Mouse (Mus musculus): ENCODE data around the gene Tex29. TPM values are rescaled to one million over a fixed set of nuclear protein-coding genes. Genes with fewer than 3 reads are reported as not detected.
"Not testable (repeated sequence)": the region's sequence is repeated elsewhere in the genome, so short reads cannot be mapped to it uniquely, and the experiment has no call there.

Tex29 gene
- polyA plus RNA-seq, 1 experiment from 2014 or later, result not detected

DNA sequence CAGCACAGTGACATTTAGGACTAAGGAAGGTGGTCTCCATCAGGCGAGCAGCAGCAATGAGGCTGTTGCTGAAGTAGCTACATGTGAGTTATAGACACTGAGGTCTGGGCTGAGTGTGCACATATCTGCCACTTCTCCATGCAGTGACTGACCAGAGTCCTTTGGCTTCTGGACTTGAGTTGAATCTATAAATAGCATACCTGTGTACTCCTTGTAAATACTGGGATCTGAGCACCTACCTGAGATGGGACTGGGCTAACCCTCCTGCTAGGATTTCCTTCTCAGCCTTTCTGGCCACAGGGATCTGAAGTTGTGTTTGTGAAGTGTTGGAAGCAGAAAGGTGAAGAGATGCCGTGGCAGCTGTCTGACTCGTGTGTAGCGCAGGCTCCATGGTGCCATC is 7.1 kb upstream of the Tex29 start:
- no peak for ATAC-seq (ENCODE audit: borderline replicate concordance, extremely low read depth, low FRiP score, low TSS enrichment)
- WGBS, result 89% methylated on average over 4 of the region's 4 CpGs
- H3K9me3 ChIP-seq, result no peaks in the 10 kb centered on the region
- no peaks in the 10 kb centered on the region for H3K27me3 ChIP-seq
- H3K9ac ChIP-seq, result no peak overlapping the region
- no peak overlapping the region for H3K4me3 ChIP-seq
- H3K36me3 ChIP-seq, result peaks cover 36% of the 10 kb centered on the region
- no peak overlapping the region for H3K4me2 ChIP-seq
- no peaks in the 10 kb centered on the region for H3K4me1 ChIP-seq
- no peak overlapping the region for H3K27ac ChIP-seq

DNA sequence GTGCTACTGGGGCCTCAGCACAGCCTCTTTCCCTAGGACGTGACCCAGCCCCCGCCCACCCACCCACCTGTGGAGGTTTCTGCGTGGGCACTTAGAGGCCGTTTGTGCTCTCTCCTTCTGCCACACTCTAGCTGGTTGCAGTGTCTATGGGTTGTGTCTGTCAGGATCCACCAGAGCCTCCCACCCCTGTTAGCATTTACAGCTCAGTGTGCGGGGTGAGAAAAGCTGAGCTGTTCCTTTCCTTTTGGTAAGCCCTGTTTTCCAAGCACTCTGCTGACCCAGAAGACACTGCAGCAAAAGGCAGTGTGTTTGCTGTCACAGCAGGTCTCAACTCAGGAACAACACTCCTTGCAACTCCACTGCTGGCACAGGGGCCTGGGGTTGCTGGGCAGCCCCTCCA is 6.1 kb upstream of the Tex29 start:
- Histone ChIP-seq H3K9me3 (no peaks in the 10 kb centered on the region), H3K36me3 (peaks cover 27% of the 10 kb centered on the region), H3K4me2 (no peak overlapping the region), H3K4me1 (no peaks in the 10 kb centered on the region), H3K9ac (no peak overlapping the region), H3K4me3 (no peak overlapping the region), H3K27ac (no peak overlapping the region), H3K27me3 (no peaks in the 10 kb centered on the region)
- ATAC-seq (ENCODE audit: borderline replicate concordance, extremely low read depth, low FRiP score, low TSS enrichment), result no peak
- WGBS, result 85% methylated on average over 5 of the region's 5 CpGs

DNA sequence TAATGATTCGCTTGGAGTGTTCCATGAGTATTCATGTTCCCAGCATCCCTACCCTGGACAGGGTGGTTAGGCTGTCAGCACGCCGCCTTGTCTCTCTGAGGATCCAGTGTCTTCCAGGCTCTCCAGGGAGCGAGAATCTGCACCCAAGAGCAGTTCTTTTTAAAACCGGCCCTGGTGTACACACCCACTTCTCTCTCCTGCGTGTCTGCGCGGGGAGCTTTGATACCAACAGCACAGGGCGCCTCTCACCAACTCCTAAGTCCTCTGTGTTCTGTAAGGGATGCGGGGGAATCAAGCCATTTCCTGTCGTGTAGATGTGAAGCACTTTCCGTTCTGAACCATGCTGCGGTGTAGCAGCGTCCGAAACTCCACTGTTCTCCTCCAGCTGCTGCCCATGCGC is 5.6 kb upstream of the Tex29 start:
- no peaks in the 10 kb centered on the region for H3K4me1 ChIP-seq
- no peak overlapping the region for H3K4me3 ChIP-seq
- 91% methylated on average over 16 of the region's 16 CpGs for WGBS
- ATAC-seq (ENCODE audit: borderline replicate concordance, extremely low read depth, low FRiP score, low TSS enrichment), result no peak
- H3K4me2 ChIP-seq, result no peak overlapping the region
- H3K27me3 ChIP-seq, result no peaks in the 10 kb centered on the region
- no peaks in the 10 kb centered on the region for H3K9me3 ChIP-seq
- no peak overlapping the region for H3K9ac ChIP-seq
- H3K36me3 ChIP-seq, result peaks cover 27% of the 10 kb centered on the region
- H3K27ac ChIP-seq, result no peak overlapping the region

DNA sequence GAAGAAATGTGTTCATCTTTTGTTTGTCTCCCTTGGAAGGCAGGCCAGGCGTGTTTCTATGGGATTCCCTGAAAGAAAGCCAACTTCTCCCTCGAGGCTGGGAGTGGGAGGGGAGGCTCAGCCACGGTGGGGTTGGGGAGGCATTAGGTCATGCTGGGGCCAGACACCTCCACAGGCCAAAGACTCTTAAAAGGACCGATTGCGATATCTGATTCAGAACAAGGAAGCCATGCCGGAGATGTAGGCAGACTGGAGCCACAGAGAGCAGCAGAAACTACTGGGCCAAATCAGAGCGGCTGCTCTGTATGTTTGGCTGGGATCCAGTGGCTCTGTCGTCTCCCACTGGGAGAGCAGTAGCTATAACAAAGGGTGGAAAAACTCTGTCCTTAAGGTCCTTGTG is 1.3 kb downstream of the Tex29 start:
- WGBS, result 14% methylated on average over 8 of the region's 8 CpGs
- Histone ChIP-seq H3K4me3 (no peak overlapping the region), H3K27me3 (no peaks in the 10 kb centered on the region), H3K9me3 (no peaks in the 10 kb centered on the region), H3K27ac (0 out of 2 replicates have a peak overlapping the region, but pooled peaks have one; percentile 45), H3K4me2 (no peak overlapping the region), H3K9ac (no peak overlapping the region), H3K4me1 (peaks cover 15% of the 10 kb centered on the region), H3K36me3 (no peaks in the 10 kb centered on the region)
- no peak for ATAC-seq (ENCODE audit: borderline replicate concordance, extremely low read depth, low FRiP score, low TSS enrichment)

DNA sequence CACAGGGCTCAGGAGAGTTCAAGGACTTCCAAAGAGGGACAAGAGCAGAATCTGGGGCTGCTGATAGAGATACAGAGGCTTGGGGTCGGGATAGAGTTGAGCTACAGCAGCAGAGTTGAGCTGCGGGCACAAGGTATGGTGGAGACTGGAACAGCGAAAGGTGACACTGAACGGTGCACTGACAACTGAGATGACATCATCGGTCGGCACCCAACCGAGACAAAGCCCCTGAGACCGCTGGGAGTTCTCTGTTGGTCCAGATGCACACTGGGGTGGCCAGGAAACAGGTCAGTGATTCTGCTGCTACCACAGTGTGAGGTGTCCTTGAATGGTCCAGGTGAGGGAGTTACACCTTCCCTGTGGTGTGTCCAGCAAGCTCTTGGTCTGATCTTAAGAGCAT is 2.5 kb downstream of the Tex29 start:
- H3K4me3 ChIP-seq, result no peak overlapping the region
- H3K9me3 ChIP-seq, result no peaks in the 10 kb centered on the region
- ATAC-seq (ENCODE audit: borderline replicate concordance, extremely low read depth, low FRiP score, low TSS enrichment), result no peak
- no peaks in the 10 kb centered on the region for H3K27me3 ChIP-seq
- H3K9ac ChIP-seq, result no peak overlapping the region
- H3K36me3 ChIP-seq, result no peaks in the 10 kb centered on the region
- WGBS, result 68% methylated on average over 8 of the region's 8 CpGs
- peaks cover 15% of the 10 kb centered on the region for H3K4me1 ChIP-seq
- H3K4me2 ChIP-seq, result no peak overlapping the region
- H3K27ac ChIP-seq, result no peak overlapping the region

DNA sequence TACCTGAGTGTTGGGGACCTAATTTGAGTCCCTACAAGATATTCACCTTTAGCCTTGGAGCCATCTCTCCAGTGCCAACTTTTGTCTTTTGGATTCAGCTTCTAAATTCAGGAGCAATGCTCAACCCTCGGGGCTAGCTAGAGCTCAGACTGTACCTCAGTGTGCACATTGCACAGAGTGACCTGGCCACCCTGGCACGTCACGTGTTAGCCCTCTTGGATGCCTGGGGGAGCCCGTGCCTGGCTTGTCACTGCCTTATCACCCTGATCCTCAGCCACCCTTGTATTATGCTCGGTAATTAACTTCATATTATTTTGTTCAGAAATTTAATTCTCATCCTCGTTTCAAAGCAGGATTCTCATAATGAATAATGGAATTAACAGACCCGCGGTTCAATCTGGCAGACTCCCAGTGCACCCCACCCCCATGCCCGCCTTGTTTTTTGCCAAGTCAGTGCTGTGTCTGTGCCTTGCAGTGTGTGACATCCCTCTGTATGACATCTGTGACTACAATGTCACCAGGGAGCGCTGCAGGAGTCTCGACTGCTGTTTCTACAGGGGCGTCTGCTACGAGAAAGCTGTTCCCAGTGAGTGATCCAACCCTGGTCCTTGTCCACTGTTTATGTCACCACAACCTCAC is 3.5 kb downstream of the Tex29 start:
- ATAC-seq (ENCODE audit: borderline replicate concordance, extremely low read depth, low FRiP score, low TSS enrichment), result peak; percentile 47; the same call in 1 of the 2 replicates
- H3K27me3 ChIP-seq, result no peaks in the 10 kb centered on the region
- 67% methylated on average over 13 of the region's 13 CpGs for WGBS

DNA sequence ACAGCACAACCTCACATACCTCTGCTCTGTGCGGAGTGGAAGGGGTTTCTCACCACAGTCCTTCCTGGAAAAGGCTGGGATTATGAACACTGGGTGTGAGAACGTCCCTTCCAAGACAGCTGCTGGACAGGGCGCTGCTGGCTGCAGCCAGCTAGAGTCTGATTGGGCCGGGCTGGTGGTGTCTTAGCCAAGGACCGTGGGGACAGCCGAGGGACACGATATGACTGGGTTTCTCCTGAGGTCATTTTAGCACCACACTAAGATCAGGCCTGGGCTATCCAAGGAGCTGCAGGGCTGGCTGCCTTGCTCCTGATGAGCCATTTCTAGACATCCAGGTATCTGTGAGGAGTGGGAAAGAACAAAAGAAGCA is 4.0 kb downstream of the Tex29 start:
- Histone ChIP-seq H3K4me1 (peaks cover 15% of the 10 kb centered on the region), H3K4me3 (no peak overlapping the region), H3K36me3 (no peaks in the 10 kb centered on the region), H3K9me3 (no peaks in the 10 kb centered on the region), H3K27ac (no peak overlapping the region), H3K27me3 (no peaks in the 10 kb centered on the region), H3K4me2 (no peak overlapping the region), H3K9ac (no peak overlapping the region)
- WGBS, result 59% methylated on average over 7 of the region's 7 CpGs
- ATAC-seq (ENCODE audit: borderline replicate concordance, extremely low read depth, low FRiP score, low TSS enrichment), result peak; percentile 25; the same call in 1 of the 2 replicates

More for the DNA sequence above, 3.5 kb downstream of the Tex29 start:
- H3K9me3 ChIP-seq, result no peaks in the 10 kb centered on the region
- H3K4me3 ChIP-seq, result no peak overlapping the region
- H3K4me1 ChIP-seq, result peaks cover 15% of the 10 kb centered on the region
- no peaks in the 10 kb centered on the region for H3K36me3 ChIP-seq
- H3K27ac ChIP-seq, result no peak overlapping the region
- no peak overlapping the region for H3K4me2 ChIP-seq
- H3K9ac ChIP-seq, result no peak overlapping the region

DNA sequence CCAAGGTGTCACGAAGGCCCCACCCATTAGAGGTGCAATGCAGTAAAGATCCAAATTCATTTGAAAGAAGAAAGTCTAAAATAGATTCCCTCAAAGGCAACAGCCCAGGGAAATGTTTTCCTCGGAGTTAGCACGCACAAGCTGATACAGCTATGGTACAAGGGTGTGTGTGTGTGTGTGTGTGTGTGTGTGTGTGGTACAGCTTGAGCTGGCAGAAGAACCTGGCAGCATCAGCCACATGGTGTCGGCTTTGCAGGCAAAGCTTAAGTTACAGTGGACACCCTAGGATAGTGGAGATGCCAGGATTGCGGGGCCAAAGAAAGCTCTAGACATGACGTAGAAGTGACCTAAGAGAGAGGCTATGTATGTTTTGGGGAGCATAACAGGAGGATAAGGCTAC is 6.5 kb downstream of the Tex29 start:
- no peak for ATAC-seq (ENCODE audit: borderline replicate concordance, extremely low read depth, low FRiP score, low TSS enrichment)
- Histone ChIP-seq H3K9me3 (no peaks in the 10 kb centered on the region), H3K27ac (no peak overlapping the region), H3K36me3 (no peaks in the 10 kb centered on the region), H3K4me1 (peaks cover 4% of the 10 kb centered on the region), H3K4me3 (no peak overlapping the region), H3K9ac (no peak overlapping the region), H3K4me2 (no peak overlapping the region), H3K27me3 (no peaks in the 10 kb centered on the region)
- 86% methylated on average over 6 of the region's 6 CpGs for WGBS

DNA sequence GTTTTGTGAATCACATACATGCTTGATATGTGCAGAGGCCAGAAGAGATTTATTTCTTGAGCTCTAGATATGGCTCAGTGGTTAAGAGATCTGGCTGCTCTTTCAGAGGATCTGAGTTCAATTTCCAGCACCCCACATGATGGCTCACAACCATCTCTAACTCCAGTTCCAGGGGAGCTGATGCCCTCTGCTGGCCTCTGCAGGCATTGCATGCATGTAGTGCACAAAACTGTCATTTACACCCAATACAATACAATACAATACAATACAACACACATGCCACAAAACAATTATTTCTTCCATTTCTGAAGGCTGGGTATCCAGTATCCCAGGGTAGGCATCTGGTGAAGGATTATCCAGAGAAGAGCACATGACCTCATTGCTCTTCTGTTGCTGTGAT is 27.6 kb downstream of the Tex29 start:
- Histone ChIP-seq H3K4me3 (no peak overlapping the region), H3K9me3 (no peaks in the 10 kb centered on the region), H3K27ac (no peak overlapping the region), H3K9ac (no peak overlapping the region), H3K36me3 (no peaks in the 10 kb centered on the region), H3K4me2 (no peak overlapping the region), H3K4me1 (no peaks in the 10 kb centered on the region), H3K27me3 (no peaks in the 10 kb centered on the region)
- ATAC-seq (ENCODE audit: borderline replicate concordance, extremely low read depth, low FRiP score, low TSS enrichment), result no peak

DNA sequence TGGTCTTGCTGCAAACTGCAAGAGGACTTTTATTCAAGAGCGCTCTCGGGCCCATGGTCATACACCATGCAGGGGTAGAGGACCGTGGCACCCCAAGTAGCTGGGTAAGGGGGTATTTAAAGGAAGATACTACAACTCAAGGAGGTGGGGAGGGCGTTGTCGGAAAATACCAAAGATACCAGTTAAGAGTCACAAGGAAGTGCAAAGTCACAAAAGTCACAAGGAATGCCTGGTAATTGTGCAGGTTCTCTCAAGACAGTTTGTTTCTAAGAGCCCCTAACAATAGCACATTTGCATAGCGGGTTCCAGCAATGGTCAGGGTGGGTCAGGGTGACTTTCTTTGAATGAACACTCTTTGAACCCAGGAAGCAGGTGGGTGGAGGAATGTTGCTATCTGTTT is 34.0 kb downstream of the Tex29 start:
- H3K4me3 ChIP-seq; H3K9me3 ChIP-seq; ATAC-seq (ENCODE audit: borderline replicate concordance, extremely low read depth, low FRiP score, low TSS enrichment); H3K9ac ChIP-seq; H3K4me1 ChIP-seq; H3K36me3 ChIP-seq; H3K4me2 ChIP-seq; H3K27me3 ChIP-seq; H3K27ac ChIP-seq: not testable (repeated sequence)
- 90% methylated on average over 6 of the region's 6 CpGs for WGBS

DNA sequence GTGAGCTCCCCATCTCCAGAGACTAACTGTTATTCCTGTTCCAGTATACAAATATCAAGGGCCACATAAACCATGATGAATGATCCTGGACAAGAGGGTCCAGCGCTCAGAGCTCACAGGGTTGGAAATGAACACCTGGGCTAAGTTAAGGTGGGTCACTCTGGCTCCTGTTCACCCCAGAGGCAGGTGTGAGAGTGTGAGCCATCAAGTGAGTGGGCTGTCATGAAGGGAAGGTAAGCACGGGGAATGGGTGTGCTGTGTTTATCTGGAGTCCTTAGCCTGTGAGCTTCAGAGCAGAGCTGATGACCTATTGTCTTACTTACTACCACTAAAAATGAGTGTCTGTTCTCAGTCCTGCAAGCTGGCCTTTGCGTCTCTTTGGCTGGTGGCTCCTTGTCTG is 44.4 kb downstream of the Tex29 start:
- no peak for ATAC-seq (ENCODE audit: borderline replicate concordance, extremely low read depth, low FRiP score, low TSS enrichment)
- H3K27ac ChIP-seq, result no peak overlapping the region
- no peak overlapping the region for H3K4me3 ChIP-seq
- no peak overlapping the region for H3K4me2 ChIP-seq
- H3K27me3 ChIP-seq, result no peaks in the 10 kb centered on the region
- no peak overlapping the region for H3K9ac ChIP-seq
- no peaks in the 10 kb centered on the region for H3K4me1 ChIP-seq
- WGBS, result 88% methylated on average over 3 of the region's 3 CpGs
- no peaks in the 10 kb centered on the region for H3K9me3 ChIP-seq
- no peaks in the 10 kb centered on the region for H3K36me3 ChIP-seq

DNA sequence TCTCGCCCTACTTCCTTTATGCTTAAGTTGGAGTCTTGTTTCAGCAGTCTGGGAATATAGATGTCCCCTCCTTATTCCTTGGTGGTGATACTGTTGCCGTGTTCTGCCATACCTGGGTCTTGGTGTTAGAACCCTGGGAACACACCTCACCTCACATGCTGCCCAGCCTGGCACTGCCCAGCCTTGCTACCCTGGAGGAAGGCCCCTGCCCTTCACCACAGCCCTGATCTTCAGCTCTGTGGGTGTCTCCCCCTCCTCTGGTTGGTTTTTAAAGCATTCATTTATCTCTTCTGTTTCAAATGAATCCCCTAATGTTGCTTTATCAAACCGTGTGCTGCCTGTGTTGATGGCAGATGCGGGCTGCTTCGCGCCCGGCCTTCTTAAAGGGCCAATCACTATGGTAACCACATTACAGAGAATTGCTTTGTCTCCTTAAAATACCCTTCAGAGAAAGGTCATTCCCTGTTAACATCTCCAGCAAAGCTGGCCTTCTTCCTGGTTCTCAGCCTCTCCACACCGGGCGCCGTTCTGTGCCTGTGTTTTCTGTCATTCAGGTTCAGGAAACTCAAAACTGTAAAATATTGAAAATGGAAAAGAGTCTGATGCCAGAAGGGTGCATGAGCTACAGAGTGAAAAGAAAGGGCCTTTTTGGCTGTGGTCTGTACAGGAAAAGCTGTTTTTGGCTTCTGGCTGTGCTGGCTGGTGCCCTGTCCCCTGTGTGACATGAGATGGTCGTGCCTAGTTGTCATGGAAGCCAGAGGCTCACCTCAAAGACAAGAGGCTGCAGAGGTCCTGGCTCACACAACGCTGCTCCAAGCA is 45.8 kb downstream of the Tex29 start:
- H3K4me1 ChIP-seq, result no peaks in the 10 kb centered on the region
- H3K36me3 ChIP-seq, result no peaks in the 10 kb centered on the region
- no peak overlapping the region for H3K4me3 ChIP-seq
- no peak overlapping the region for H3K4me2 ChIP-seq
- no peak overlapping the region for H3K27ac ChIP-seq
- no peaks in the 10 kb centered on the region for H3K27me3 ChIP-seq
- H3K9me3 ChIP-seq, result no peaks in the 10 kb centered on the region
- no peak for ATAC-seq (ENCODE audit: borderline replicate concordance, extremely low read depth, low FRiP score, low TSS enrichment)
- WGBS, result 58% methylated on average over 12 of the region's 12 CpGs
- H3K9ac ChIP-seq, result no peak overlapping the region
